Mouse (Mus musculus) adrenal gland, postnatal 36 days (tissue): ENCODE results near the gene Nat10. TPM values are rescaled to one million over a fixed set of nuclear protein-coding genes. Genes with fewer than 3 reads are reported as not detected.
A peak's percentile ranks its signal among the peaks of the same experiment; 100 is the strongest.

ENCODE experiments used
- DNase-seq, 2 experiments: peaks; one replicate each; pipeline ENCODE4 v3.0.0; 2021; ENCODE audit warnings: mixed read lengths in 1 of 2
- total RNA-seq, 2 experiments: library from RNA; stranded (reverse); gene quantifications; 2 replicates each; pipeline ENCODE4 v1.2.3; 2021

The Nat10 gene
- total RNA-seq, 2 experiments from 2014 or later = 34.4 to 37.3 TPM

- DNase-seq = no peak
Measured at GRCm38 (mm10) chr2:103746096-103746495, 15.0 kb downstream of the Nat10 start.

- DNase-seq = peak; percentile 65 to 77
Measured at GRCm38 (mm10) chr2:103745481-103745880, 15.6 kb downstream of the Nat10 start.

GRCm38 (mm10) chr2:103743988-103744387 lies 17.1 kb downstream of the Nat10 start:
- DNase-seq = peak; percentile 36 to 60

DNA sequence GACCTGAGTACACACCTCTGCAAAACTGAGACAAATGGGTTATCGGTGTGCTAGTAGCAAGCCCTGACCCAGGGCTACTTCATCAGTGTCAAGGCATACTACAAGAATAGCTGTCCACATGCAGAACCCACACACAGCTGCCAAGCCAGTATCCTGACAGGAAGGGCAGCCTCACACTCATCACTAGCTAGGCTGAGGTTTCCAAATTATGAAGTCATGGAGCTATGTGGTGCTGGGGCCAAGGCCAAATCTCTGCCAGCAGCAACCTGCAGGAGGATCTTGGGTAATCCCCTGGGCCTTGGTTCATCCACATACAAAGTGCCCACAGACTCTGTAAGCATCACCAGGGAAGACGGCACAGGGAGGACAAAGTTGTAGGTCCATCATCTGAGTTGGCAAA lies 17.5 kb downstream of the Nat10 start:
- DNase-seq = peak; percentile 64 to 68

- no peak for DNase-seq
Measured at GRCm38 (mm10) chr2:103742821-103743220, 18.2 kb downstream of the Nat10 start.

- DNase-seq = no peak
Measured at GRCm38 (mm10) chr2:103731423-103731822, 29.6 kb downstream of the Nat10 start.

GRCm38 (mm10) chr2:103730999-103731398 lies 30.1 kb downstream of the Nat10 start:
- no peak for DNase-seq

DNA sequence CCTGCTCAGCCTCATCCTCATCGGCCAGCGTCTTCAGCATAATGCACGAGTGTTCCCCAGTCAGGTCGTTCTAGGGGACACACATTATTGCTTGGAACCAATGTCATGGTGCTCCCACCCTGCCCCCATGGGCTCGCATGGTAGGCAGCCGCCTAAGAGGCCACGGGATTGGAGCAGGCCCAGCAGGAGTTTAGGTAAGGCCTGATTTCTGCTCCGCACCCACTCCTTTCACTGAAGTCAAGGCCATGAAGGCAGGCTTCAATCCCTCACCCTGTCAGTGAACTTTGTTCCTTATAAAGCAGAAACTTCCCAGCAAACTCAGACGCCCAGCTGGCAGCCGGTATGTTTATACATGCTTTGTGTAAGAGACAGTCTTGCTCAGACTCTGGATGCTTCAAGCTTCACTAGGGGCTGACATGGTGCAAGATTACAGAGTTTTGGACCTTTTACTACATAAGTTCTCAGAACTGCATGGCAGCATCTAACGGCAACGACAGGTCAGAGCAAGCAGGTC lies 33.0 kb downstream of the Nat10 start:
- no peak for DNase-seq

GRCm38 (mm10) chr2:103724521-103724920 lies 36.5 kb downstream of the Nat10 start:
- peak in 1 of 2 experiments; percentile 26 for DNase-seq

DNA sequence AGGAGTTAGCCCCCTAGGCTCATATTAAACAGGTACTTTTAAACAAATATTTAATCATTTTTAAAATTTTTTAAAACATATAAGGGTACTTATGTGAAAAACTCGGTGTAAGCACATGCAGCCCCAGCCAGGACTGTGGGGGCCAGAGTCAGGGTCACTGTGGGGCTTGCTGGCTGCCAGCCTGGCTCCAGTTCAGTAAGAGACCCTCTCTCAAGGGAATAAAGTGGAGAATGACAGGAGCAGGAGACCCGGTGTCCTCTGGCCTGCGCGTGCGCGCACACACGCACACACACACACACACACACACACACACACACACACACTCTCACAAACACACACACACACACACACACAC lies 41.8 kb downstream of the Nat10 start:
- DNase-seq = no peak

- DNase-seq = peak; percentile 70 to 80
Measured at GRCm38 (mm10) chr2:103718594-103719291, 42.3 kb downstream of the Nat10 start.

DNA sequence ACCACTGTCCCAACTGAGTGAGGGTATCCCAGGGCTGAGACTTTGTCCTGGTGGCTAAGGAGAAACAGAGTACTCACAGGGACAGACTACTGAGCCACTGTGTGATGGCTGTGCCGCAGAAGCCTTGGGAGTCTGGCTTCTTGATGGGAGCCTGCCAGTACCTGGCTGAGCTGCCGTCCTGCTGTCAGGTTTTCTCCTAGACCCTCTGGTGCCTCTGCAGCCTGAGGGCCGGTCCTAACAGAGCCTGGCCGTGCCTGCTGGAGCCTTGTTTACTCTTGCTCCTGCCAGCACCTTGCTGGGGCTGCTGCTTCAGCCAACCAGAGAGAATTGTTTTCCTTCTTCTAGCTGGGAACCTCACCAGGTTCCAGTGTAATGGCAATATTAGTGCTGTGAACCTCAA lies 46.7 kb downstream of the Nat10 start:
- no peak for DNase-seq

DNA sequence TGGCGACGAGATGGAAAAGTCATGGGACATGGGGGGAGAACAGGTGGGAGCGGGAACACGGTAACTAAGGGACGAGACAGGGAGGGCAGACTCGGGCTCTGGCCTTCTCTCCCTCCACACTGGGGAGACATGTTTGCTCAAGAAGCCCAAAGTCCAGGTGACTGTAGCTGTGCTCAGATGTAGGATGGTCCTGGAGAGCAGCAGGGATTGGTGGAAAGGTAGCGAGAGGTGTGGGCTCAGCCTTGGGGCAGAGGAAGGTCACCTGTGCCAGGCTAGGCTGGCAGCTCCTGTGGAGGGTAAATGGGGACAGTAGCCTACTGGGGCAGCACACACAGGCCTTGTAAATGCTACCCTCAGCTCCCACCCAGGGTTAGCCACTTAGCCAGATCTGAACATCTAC lies 47.2 kb downstream of the Nat10 start:
- no peak for DNase-seq

DNA sequence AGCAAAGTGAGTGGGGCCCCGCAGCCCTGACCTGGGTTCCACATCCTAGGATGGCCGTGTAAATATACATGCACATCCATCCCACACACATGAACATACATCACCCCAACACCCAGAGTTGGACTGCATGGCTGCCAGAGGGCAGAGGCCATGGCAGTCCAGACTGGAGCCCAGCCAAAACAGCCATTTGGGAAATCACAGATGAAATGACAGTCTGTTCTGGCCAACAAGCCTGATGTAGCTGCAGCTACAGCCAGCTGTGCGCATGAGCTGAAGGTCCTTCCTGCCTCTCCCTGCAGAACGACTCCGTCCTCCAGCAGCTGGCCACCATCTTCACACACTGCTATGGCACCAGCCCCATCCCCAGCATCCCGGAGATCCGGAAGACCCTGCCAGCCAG lies 50.2 kb downstream of the Nat10 start:
- no peak for DNase-seq

DNA sequence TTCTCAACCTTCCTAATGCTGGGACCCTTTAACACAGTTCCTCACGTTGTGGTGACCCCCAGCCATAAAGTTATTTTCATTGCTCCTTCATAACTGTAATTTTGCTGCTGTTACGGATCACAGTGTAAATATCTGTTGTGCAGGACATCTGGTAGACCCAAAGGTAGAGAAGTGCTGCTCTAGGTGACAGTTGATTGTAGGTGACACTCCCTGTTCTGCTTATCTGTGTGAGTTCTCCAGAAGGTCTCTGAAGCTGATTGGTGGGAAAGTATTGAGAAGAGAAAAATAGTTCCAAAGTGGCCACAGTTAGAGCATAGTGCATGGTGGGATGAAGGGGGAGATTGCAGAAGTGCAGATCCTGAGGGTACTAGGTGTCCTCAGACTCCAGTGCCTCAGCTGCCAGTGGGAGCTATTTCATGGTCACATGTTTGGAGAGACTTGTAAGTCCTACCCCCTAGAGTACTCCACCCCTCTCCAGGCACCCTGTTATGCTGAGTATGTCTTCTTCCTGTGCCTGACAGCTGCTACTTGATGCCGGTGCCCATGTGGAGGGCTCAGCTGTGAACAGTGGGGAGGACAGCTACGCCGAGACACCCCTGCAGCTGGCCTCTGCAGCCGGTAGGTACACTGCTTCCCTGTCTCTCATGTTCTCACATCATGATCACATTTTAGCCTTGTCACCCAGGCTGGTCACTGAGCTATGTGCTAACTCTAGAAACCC lies 53.9 kb downstream of the Nat10 start:
- DNase-seq = no peak

DNA sequence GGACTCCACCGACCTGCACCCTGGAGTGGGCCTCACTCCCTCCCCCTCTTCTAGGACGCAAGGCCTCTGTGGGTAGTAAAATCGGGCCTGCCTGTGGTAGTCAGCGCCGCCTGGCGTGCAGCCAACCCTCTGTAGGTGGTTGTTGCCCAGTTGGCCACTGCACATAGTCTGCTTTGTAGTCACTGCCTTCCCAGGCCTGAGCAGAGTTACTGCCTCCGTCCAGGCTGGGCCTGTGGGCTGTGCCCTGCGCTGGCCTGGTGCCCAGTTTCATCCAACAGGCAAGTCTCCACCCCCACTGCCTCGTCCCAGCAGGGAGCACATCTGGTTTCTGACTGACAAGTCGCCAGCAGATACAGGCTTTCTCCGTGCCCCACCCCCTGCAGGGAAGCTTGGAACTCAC lies 54.8 kb downstream of the Nat10 start:
- peak; percentile 80 to 87 for DNase-seq

- DNase-seq = no peak
Measured at GRCm38 (mm10) chr2:103705826-103706225, 55.2 kb downstream of the Nat10 start.

DNA sequence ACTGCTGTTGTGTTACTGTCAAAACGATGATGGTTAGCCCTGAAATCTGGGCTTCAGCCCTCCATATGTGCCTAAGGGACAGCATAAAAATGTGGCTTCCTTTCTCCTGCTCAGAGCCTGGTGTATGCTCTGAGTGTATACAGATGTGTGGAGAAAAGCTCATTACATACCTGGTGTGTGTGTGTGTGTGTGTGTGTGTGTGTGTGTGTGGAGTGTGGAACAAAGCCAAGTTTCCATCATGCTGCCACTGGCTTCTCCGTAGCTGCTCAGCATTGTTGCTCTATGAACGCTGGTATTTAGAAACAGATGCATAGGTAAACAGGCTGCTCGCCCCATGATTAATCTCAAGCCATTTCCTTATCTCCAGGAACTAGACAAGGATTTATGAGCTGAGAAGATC lies 57.2 kb downstream of the Nat10 start:
- no peak for DNase-seq

GRCm38 (mm10) chr2:103703336-103703735 lies 57.7 kb downstream of the Nat10 start:
- no peak for DNase-seq

- no peak for DNase-seq
Measured at GRCm38 (mm10) chr2:103700514-103700913, 60.6 kb downstream of the Nat10 start.

DNA sequence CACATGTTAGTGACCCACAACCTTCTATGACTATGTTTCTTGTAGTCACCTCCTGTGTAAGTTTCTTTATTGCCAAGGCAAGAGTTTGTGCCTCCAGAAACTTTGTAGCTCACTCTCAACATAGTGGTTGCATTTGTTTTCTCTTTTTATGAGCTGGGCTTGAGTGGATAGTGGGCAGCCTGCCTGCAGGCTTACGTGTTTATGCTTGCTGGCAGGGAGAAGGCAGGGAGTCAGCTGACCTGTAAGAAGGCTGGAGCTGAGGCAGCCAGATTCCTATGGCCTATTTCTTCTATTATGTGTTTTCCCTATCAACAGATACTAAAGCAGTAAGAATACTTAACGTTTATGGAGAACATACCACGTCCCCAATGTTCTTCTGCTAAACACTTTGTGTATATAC lies 64.9 kb downstream of the Nat10 start:
- DNase-seq = peak; percentile 72 to 75

- DNase-seq = no peak
Measured at GRCm38 (mm10) chr2:103694777-103695563, 66.1 kb downstream of the Nat10 start.

DNA sequence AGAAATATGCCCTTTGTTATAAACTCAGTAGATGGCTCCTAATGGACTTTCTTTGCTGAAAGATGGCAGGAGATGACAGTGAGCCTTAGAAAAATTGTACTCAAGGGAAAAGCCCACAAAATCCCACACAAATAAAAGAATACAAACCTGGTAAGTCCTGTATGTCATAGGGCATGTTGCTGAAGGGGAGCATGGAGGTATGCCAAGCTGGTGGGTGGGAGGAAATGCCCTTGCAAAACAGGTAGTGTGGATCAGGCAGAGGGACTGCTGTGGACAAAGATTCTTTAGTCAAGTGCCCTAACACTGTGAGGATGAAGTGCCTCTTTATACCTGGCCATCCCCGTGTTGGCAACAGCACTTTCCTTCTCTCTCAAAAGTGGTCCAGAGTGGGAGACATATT lies 68.3 kb downstream of the Nat10 start:
- DNase-seq = no peak
